Mouse (Mus musculus) limb, embryonic 15.5 days (tissue): ENCODE measurements around the gene D8Ertd738e. TPM values are rescaled to one million over a fixed set of nuclear protein-coding genes. Genes with fewer than 3 reads are reported as not detected.
"Not testable (repeated sequence)": the region's sequence is repeated elsewhere in the genome, so short reads cannot be mapped to it uniquely, and the experiment has no call there.

Experiments used
- ATAC-seq: fragments of 200-750 bp; cut with Nextera tagmentation; 2 replicates; pipeline ENCODE4 v1.8.0; 2017; ENCODE audit warnings: low read depth, moderate TSS enrichment; ENCODE audit not compliant: insufficient number of reproducible peaks, low FRiP score, low TSS enrichment
- H3K27ac ChIP-seq: fragments of 300-500 bp; sonication (generic); 2 replicates; pipeline ENCODE4 v1.5.1; 2015; ENCODE audit warnings: moderate library complexity, mild to moderate bottlenecking, inconsistent platforms
- H3K27me3 ChIP-seq: fragments of 300-500 bp; sonication (generic); 2 replicates; pipeline ENCODE4 v1.6.1; 2015; ENCODE audit warnings: inconsistent platforms
- H3K36me3 ChIP-seq: fragments of 300-500 bp; sonication (generic); 2 replicates; pipeline ENCODE4 v1.6.1; 2015; ENCODE audit warnings: inconsistent platforms
- H3K4me1 ChIP-seq: fragments of 300-500 bp; sonication (generic); 2 replicates; pipeline ENCODE4 v1.6.1; 2015; ENCODE audit warnings: inconsistent platforms
- H3K4me2 ChIP-seq: fragments of 300-500 bp; sonication (generic); 2 replicates; pipeline ENCODE4 v1.6.1; 2015; ENCODE audit warnings: mild to moderate bottlenecking, inconsistent platforms
- H3K4me3 ChIP-seq: fragments of 300-500 bp; sonication (generic); 2 replicates; pipeline ENCODE4 v1.5.1; 2015; ENCODE audit warnings: mild to moderate bottlenecking, inconsistent platforms
- H3K9ac ChIP-seq: fragments of 300-500 bp; sonication (generic); 2 replicates; pipeline ENCODE4 v1.6.1; 2015; ENCODE audit warnings: inconsistent platforms
- H3K9me3 ChIP-seq: fragments of 300-500 bp; sonication (generic); 2 replicates; pipeline ENCODE4 v1.6.1; 2016; ENCODE audit warnings: inconsistent platforms
- WGBS: fragments of 180-500 bp; shearing (Covaris S2); methylation state at CpG from one replicate; pipeline ENCODE4 v1.1.7; 2015; 5-methylcytosine and 5-hydroxymethylcytosine counted together
- polyA plus RNA-seq: library from polyadenylated mRNA; unstranded; fragments of >200 nt; fragmentation: Nextera tagmentation; extraction: Ambion mirVana; gene quantifications from 2 replicates; pipeline ENCODE4 v1.2.1, GENCODE M21; 2015

Gene D8Ertd738e
- 309 and 325 TPM in 2 replicates for polyA plus RNA-seq

- peak within 1 kb of the TSS; percentile 93 for H3K4me3 ChIP-seq
- 3% methylated on average over 52 of the region's 52 CpGs for WGBS
- ATAC-seq: peak; percentile 87
- H3K27me3 ChIP-seq: no peaks in the 10 kb centered on the region
- H3K9ac ChIP-seq: peak within 1 kb of the TSS; percentile 84
- peak within 1 kb of the TSS; percentile 69 for H3K4me2 ChIP-seq
- H3K36me3 ChIP-seq: peaks cover 76% of the 10 kb centered on the region
- peak within 1 kb of the TSS; percentile 89 for H3K27ac ChIP-seq
- no peaks in the 10 kb centered on the region; the same call in 1 of the 2 replicates for H3K4me1 ChIP-seq
- H3K9me3 ChIP-seq: no peaks in the 10 kb centered on the region
Observed at GRCm38 (mm10) chr8:84249257-84250170, at the start of gene D8Ertd738e. Gene D8Ertd738e, minus strand, starts transcription at chr8:84249719.

GRCm38 (mm10) chr8:84297029-84297785, 47.7 kb upstream of the D8Ertd738e start:
- H3K4me2 ChIP-seq: no peak overlapping the region
- no peak overlapping the region for H3K9ac ChIP-seq
- H3K27ac ChIP-seq: no peak overlapping the region
- no peak for ATAC-seq
- WGBS: 77% methylated on average over 5 of the region's 5 CpGs
- no peaks in the 10 kb centered on the region for H3K9me3 ChIP-seq
- no peaks in the 10 kb centered on the region for H3K36me3 ChIP-seq
- H3K4me1 ChIP-seq: no peaks in the 10 kb centered on the region
- H3K27me3 ChIP-seq: no peaks in the 10 kb centered on the region
- H3K4me3 ChIP-seq: no peak overlapping the region

DNA sequence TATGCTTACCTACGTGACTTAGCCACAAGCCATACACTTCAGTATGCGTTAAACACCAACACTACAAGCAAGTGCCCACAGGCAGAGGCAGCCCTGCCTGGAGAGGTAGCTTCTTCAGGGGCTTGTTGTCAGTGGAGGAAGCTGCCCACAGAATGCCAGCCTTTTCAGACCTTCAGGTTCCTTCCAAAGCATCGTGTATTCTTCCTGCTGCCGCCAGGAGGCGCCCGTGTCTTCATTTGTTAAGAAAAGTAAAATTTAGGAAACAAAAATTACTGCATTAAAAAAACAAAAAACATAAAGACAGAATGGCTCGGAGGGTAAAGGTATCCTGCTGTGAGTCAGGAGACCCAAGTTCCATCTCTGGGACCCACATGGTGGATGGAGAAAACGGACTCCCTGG, 42.2 kb upstream of the D8Ertd738e start:
- H3K9me3 ChIP-seq: no peaks in the 10 kb centered on the region
- H3K27me3 ChIP-seq: no peaks in the 10 kb centered on the region
- H3K36me3 ChIP-seq: no peaks in the 10 kb centered on the region
- no peak overlapping the region for H3K9ac ChIP-seq
- H3K4me3 ChIP-seq: no peak overlapping the region
- H3K4me2 ChIP-seq: no peak overlapping the region
- no peak for ATAC-seq
- 23% methylated on average over 8 of the region's 8 CpGs for WGBS
- no peak overlapping the region for H3K27ac ChIP-seq
- H3K4me1 ChIP-seq: no peaks in the 10 kb centered on the region

GRCm38 (mm10) chr8:84291086-84291485, 41.6 kb upstream of the D8Ertd738e start:
- Histone ChIP-seq H3K4me2 (no peak overlapping the region), H3K27me3 (no peaks in the 10 kb centered on the region), H3K4me1 (no peaks in the 10 kb centered on the region), H3K4me3 (no peak overlapping the region), H3K36me3 (no peaks in the 10 kb centered on the region), H3K27ac (no peak overlapping the region), H3K9ac (no peak overlapping the region), H3K9me3 (no peaks in the 10 kb centered on the region)
- 78% methylated on average over 5 of the region's 5 CpGs for WGBS
- no peak for ATAC-seq

GRCm38 (mm10) chr8:84288892-84289291, 39.4 kb upstream of the D8Ertd738e start:
- no peak overlapping the region for H3K9ac ChIP-seq
- no peaks in the 10 kb centered on the region for H3K9me3 ChIP-seq
- H3K27ac ChIP-seq: no peak overlapping the region
- WGBS: 62% methylated on average over 2 of the region's 2 CpGs
- no peak for ATAC-seq
- H3K4me2 ChIP-seq: no peak overlapping the region
- no peaks in the 10 kb centered on the region for H3K27me3 ChIP-seq
- peaks cover 12% of the 10 kb centered on the region for H3K4me1 ChIP-seq
- H3K36me3 ChIP-seq: no peaks in the 10 kb centered on the region
- no peak overlapping the region for H3K4me3 ChIP-seq

DNA sequence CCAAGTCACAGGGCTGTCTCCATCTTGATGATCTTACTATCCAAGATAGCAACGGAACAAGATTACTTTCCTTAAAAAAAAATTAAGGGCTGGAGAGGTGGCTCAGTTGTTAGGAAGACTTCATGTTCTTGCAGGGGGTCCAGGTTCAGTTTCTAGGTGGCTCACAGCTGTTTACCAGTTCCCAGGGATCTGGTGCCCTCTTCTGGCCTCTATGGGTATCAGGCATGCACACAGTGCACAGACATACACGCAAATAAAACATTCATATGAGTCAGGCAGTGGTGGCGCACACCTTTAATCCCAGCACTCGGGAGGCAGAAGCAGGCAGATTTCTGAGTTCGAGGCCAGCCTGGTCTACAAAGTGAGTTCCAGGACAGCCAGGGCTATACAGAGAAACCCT, 36.1 kb upstream of the D8Ertd738e start:
- not testable (repeated sequence) for H3K27ac ChIP-seq, H3K9ac ChIP-seq, ATAC-seq, H3K4me2 ChIP-seq, H3K4me3 ChIP-seq, H3K36me3 ChIP-seq, H3K27me3 ChIP-seq, H3K9me3 ChIP-seq
- H3K4me1 ChIP-seq: peaks cover 16% of the 10 kb centered on the region
- 48% methylated on average over 5 of the region's 5 CpGs for WGBS

- ATAC-seq: peak; percentile 55
- H3K27me3 ChIP-seq: no peaks in the 10 kb centered on the region
- peak overlapping the region; percentile 34 for H3K4me2 ChIP-seq
- no peak overlapping the region for H3K9ac ChIP-seq
- peak overlapping the region; percentile 27 for H3K4me3 ChIP-seq
- H3K9me3 ChIP-seq: no peaks in the 10 kb centered on the region
- H3K27ac ChIP-seq: peak overlapping the region; percentile 67
- H3K36me3 ChIP-seq: no peaks in the 10 kb centered on the region
- peaks cover 16% of the 10 kb centered on the region for H3K4me1 ChIP-seq
- WGBS: 10% methylated on average over 9 of the region's 9 CpGs
Observed at GRCm38 (mm10) chr8:84284608-84285063, 35.1 kb upstream of the D8Ertd738e start.

GRCm38 (mm10) chr8:84280777-84281176, 31.3 kb upstream of the D8Ertd738e start:
- no peak overlapping the region for H3K4me2 ChIP-seq
- no peak overlapping the region for H3K9ac ChIP-seq
- H3K27me3 ChIP-seq: no peaks in the 10 kb centered on the region
- no peak overlapping the region for H3K27ac ChIP-seq
- no peaks in the 10 kb centered on the region for H3K9me3 ChIP-seq
- H3K4me3 ChIP-seq: no peak overlapping the region
- no peaks in the 10 kb centered on the region for H3K36me3 ChIP-seq
- no peak for ATAC-seq
- H3K4me1 ChIP-seq: peaks cover 16% of the 10 kb centered on the region
- WGBS: 76% methylated on average over 10 of the region's 10 CpGs

DNA sequence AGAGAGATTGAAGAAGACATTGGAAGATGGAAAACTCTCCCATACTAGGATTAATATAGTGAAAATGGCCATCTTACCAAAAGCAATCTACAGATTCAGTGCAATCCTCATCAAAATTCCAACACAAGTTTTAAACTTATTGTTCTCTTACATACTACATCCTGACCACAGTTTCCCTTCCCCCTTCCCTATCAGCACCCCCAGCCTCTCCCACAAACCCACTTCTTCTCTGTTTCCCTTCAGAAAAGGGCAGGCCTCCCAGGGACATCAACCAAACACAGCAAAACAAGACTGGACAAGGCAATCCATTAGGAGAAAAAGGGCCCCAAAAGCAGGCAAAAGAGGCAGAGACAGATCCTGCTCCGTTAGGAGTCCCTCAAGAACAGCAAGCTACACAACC, 26.9 kb upstream of the D8Ertd738e start:
- ATAC-seq: no peak
- Histone ChIP-seq H3K4me1 (no peaks in the 10 kb centered on the region), H3K36me3 (no peaks in the 10 kb centered on the region), H3K27ac (no peak overlapping the region), H3K9ac (no peak overlapping the region), H3K9me3 (no peaks in the 10 kb centered on the region), H3K4me3 (no peak overlapping the region), H3K27me3 (no peaks in the 10 kb centered on the region), H3K4me2 (no peak overlapping the region)
- WGBS: 59% methylated on average over 1 of the region's 1 CpGs

DNA sequence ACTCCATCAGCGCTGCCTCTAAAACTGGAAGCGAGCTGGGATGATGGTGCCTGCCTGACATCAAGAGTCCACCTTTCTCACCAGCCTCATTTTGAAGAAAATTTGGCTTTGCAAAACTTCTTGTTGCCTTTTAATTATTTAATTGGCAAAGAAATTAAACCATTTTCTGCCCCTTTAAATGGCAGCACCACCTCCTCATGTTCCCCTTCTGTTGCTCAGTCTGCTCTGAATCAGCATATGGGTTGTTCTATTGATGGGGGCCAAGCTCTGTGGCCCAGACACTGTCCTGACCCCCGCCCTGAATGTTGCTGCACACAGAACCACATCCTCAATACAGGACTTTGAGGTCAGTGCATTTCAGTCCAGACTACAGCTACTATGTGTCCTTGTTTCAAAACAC, 24.4 kb upstream of the D8Ertd738e start:
- no peak for ATAC-seq
- Histone ChIP-seq H3K9me3 (no peaks in the 10 kb centered on the region), H3K27me3 (no peaks in the 10 kb centered on the region), H3K4me3 (no peak overlapping the region), H3K27ac (no peak overlapping the region), H3K36me3 (no peaks in the 10 kb centered on the region), H3K4me1 (peaks cover 8% of the 10 kb centered on the region), H3K4me2 (no peak overlapping the region), H3K9ac (no peak overlapping the region)
- WGBS: 88% methylated on average over 3 of the region's 3 CpGs

DNA sequence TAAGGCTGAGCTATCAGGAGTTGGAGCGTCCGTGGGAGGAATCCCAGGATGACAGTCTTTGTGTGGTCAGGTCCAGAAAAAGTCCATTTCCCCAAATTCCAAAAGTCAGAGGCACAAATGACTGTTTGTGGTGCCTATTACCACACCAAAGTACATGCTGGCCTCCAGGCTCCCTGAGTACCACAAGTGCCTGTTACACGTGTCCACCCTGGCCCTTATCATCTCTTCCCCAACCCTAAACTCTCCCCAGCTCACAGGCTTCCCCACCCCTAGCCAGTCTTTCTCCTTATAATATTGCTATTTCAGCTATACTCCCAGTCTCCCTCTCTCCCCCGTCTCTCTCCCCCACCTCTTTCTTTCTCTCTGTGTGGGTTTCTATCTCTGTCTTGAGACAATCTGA, 22.8 kb upstream of the D8Ertd738e start:
- H3K9me3 ChIP-seq: no peaks in the 10 kb centered on the region
- no peaks in the 10 kb centered on the region for H3K27me3 ChIP-seq
- no peak overlapping the region for H3K4me3 ChIP-seq
- no peak for ATAC-seq
- no peak overlapping the region for H3K27ac ChIP-seq
- 79% methylated on average over 4 of the region's 4 CpGs for WGBS
- no peak overlapping the region for H3K4me2 ChIP-seq
- no peaks in the 10 kb centered on the region for H3K36me3 ChIP-seq
- H3K9ac ChIP-seq: no peak overlapping the region
- peaks cover 8% of the 10 kb centered on the region for H3K4me1 ChIP-seq
